In genomic region chr1:86492095-86493070, GRCm38 (mm10) we compare ENCODE assay signal across 8 mouse cellular contexts. TPM values are rescaled to one million over a fixed set of nuclear protein-coding genes. Genes with fewer than 3 reads are reported as not detected.
DNase-seq lines count a peak whose midpoint lies in the region; ATAC-seq and TF ChIP-seq lines count a peak whose summit lies in the region.

No protein-coding gene starts in this region.

- H3K9ac ChIP-seq in CH12.LX (ENCODE audit: insufficient read depth, low read depth) = peak overlapping the region; percentile 24
- 0 out of 2 replicates have a peak overlapping the region, but pooled peaks have one; percentile 1 for H3K9ac ChIP-seq in heart, postnatal 0 days (replicated peaks; ENCODE audit: low read depth, low read length)
- peak overlapping the region; percentile 46 for H3K9ac ChIP-seq in limb, embryonic 13.5 days
- H3K9ac ChIP-seq in midbrain, embryonic 13.5 days (replicated peaks) = no peak overlapping the region

- no peak overlapping the region for H3K4me3 ChIP-seq in CH12.LX (replicated peaks in 1 of 3; ENCODE audit: low read depth in 2 of 3, low read length in 2 of 3, poor library complexity in 1 of 3)
- no peak overlapping the region for H3K4me3 ChIP-seq in heart, postnatal 0 days (ENCODE audit: low read depth, low read length)
- H3K4me3 ChIP-seq in limb, embryonic 13.5 days = no peak overlapping the region
- no peak overlapping the region for H3K4me3 ChIP-seq in midbrain, embryonic 13.5 days (replicated peaks)

- peaks cover 30 to 67% of the 10 kb centered on the region in 2 experiments for H3K4me1 ChIP-seq in CH12.LX (ENCODE audit: control insufficient read depth in 1 of 2, insufficient read depth in 2 of 2)
- H3K4me1 ChIP-seq in heart, postnatal 0 days (ENCODE audit: control insufficient read depth, insufficient read depth) = peaks cover 29% of the 10 kb centered on the region
- H3K4me1 ChIP-seq in limb, embryonic 13.5 days = peaks cover 27% of the 10 kb centered on the region
- peaks cover 20% of the 10 kb centered on the region for H3K4me1 ChIP-seq in midbrain, embryonic 13.5 days (replicated peaks)

- TF ChIP-seq RAD21 in CH12.LX (IDR thresholded peaks at IDR 0.05; ENCODE audit: low read depth, low read length) = no peak

- dilution Hi-C loops in CH12.LX (cut with MboI; ENCODE audit: extremely low pct_ligation_motif_present, extremely low pct_unique_long_range_greater_than_20kb, low sequenced_read_pairs) = no loop called here

- intact Hi-C loops in left cerebral cortex, postnatal 25 days (cut with DNase I) = no loop called here

- no peaks in the 10 kb centered on the region for H3K9me3 ChIP-seq in CH12.LX (replicated peaks; ENCODE audit: low read length)
- no peaks in the 10 kb centered on the region for H3K9me3 ChIP-seq in heart, postnatal 0 days (replicated peaks; ENCODE audit: control insufficient read depth, low read length)
- no peaks in the 10 kb centered on the region for H3K9me3 ChIP-seq in limb, embryonic 13.5 days
- H3K9me3 ChIP-seq in midbrain, embryonic 13.5 days = no peaks in the 10 kb centered on the region

- no peaks in the 10 kb centered on the region for H3K36me3 ChIP-seq in CH12.LX (replicated peaks in 1 of 2; ENCODE audit: control insufficient read depth in 1 of 2, insufficient read depth in 1 of 2, low read length in 1 of 2)
- no peaks in the 10 kb centered on the region for H3K36me3 ChIP-seq in heart, postnatal 0 days (replicated peaks; ENCODE audit: control insufficient read depth, insufficient read depth, low read length)
- H3K36me3 ChIP-seq in limb, embryonic 13.5 days = no peaks in the 10 kb centered on the region
- no peaks in the 10 kb centered on the region for H3K36me3 ChIP-seq in midbrain, embryonic 13.5 days

- WGBS in heart, postnatal 0 days = 59% methylated on average over 9 of the region's 9 CpGs
- 74% methylated on average over 9 of the region's 9 CpGs for WGBS in limb, embryonic 13.5 days
- 71% methylated on average over 9 of the region's 9 CpGs for WGBS in midbrain, embryonic 13.5 days

- no peaks in the 10 kb centered on the region for H3K27me3 ChIP-seq in CH12.LX (replicated peaks)
- no peaks in the 10 kb centered on the region for H3K27me3 ChIP-seq in heart, postnatal 0 days (ENCODE audit: control insufficient read depth, insufficient read depth, low read length)
- no peaks in the 10 kb centered on the region for H3K27me3 ChIP-seq in limb, embryonic 13.5 days
- no peaks in the 10 kb centered on the region for H3K27me3 ChIP-seq in midbrain, embryonic 13.5 days

- TF ChIP-seq CTCF in CH12.LX (conservative IDR thresholded peaks at IDR 0.05 in 1 of 2, IDR thresholded peaks at IDR 0.05 in 1 of 2; ENCODE audit: low read depth in 2 of 2, low read length in 2 of 2) = no peak
- no peak for TF ChIP-seq CTCF in heart, postnatal 0 days (IDR thresholded peaks at IDR 0.05; ENCODE audit: low read depth)

- peak; percentile 62 for DNase-seq in CH12.LX (ENCODE audit: extremely low read depth)
- DNase-seq in Muller cell, postnatal 12 days (ENCODE audit: inconsistent ontology term) = peak; percentile 51
- DNase-seq in heart, postnatal 0 days (ENCODE audit: low spot score) = peak; percentile 37
- DNase-seq in left cerebral cortex, postnatal 25 days (ENCODE audit: low spot score in 2 of 2) = no peak
- DNase-seq in frontal cortex, postnatal 25 days (ENCODE audit: low spot score in 2 of 2) = no peak

- in situ Hi-C loops in CH12.LX (cut with MboI; ENCODE audit: low pct_ligation_motif_present, low pct_unique_long_range_greater_than_20kb, low sequenced_read_pairs) = loop anchor here (5.0 kb wide), 1 partner anchor 50 kb away; no protein-coding TSS in a partner anchor

- H3K27ac ChIP-seq in CH12.LX (ENCODE audit: insufficient read depth, low read depth) = peak overlapping the region; percentile 37
- H3K27ac ChIP-seq in heart, postnatal 0 days (ENCODE audit: low read depth) = peak overlapping the region; percentile 76
- H3K27ac ChIP-seq in limb, embryonic 13.5 days = peak overlapping the region; percentile 73
- peak overlapping the region; percentile 61; the same call in 1 of the 2 replicates for H3K27ac ChIP-seq in midbrain, embryonic 13.5 days

- H3K79me2 ChIP-seq in CH12.LX (replicated peaks; ENCODE audit: control insufficient read depth, extremely low read depth, insufficient read depth, poor library complexity, severe bottlenecking) = no peaks in the 10 kb centered on the region; the same call in 1 of the 2 replicates

- ATAC-seq in heart, postnatal 0 days (ENCODE audit: insufficient read depth, low read depth) = no peak
- ATAC-seq in limb, embryonic 13.5 days (ENCODE audit: low FRiP score, low read depth) = no peak
- no peak for ATAC-seq in midbrain, embryonic 13.5 days
- no peak for ATAC-seq in cerebellum, adult (ENCODE audit: insufficient number of reproducible peaks, low FRiP score, low TSS enrichment)

- TF ChIP-seq EP300 in CH12.LX (IDR thresholded peaks at IDR 0.05; ENCODE audit: low read length) = peak; percentile 58; the same call in 1 of the 2 replicates
- no peak for TF ChIP-seq EP300 in heart, postnatal 0 days (IDR thresholded peaks at IDR 0.05; ENCODE audit: low read depth)

- peak overlapping the region; percentile 7; the same call in 1 of the 2 replicates for H3K4me2 ChIP-seq in CH12.LX (ENCODE audit: insufficient read depth, low read depth, poor library complexity, severe bottlenecking)
- H3K4me2 ChIP-seq in heart, postnatal 0 days (ENCODE audit: low read depth, low read length) = no peak overlapping the region
- H3K4me2 ChIP-seq in limb, embryonic 13.5 days (replicated peaks) = 0 out of 2 replicates have a peak overlapping the region, but pooled peaks have one; percentile 3
- H3K4me2 ChIP-seq in midbrain, embryonic 13.5 days (replicated peaks) = no peak overlapping the region

- peak; percentile 58 for TF ChIP-seq POLR2A in CH12.LX (IDR thresholded peaks at IDR 0.05; ENCODE audit: low read depth, low read length)

TF ChIP-seq in CH12.LX, 34 proteins besides CTCF, POLR2A, EP300 and RAD21 (continues in another document):
- TF ChIP-seq ZC3H11A (IDR thresholded peaks at IDR 0.05; ENCODE audit: low read depth, low read length) = no peak
- no peak for TF ChIP-seq BHLHE40 (IDR thresholded peaks at IDR 0.05; ENCODE audit: low read depth, low read length)
- no peak for TF ChIP-seq IRF4 (IDR thresholded peaks at IDR 0.05; ENCODE audit: low read depth, low read length)
- TF ChIP-seq PAX5 (IDR thresholded peaks at IDR 0.05; ENCODE audit: low read length) = no peak
- TF ChIP-seq NELFE (IDR thresholded peaks at IDR 0.05; ENCODE audit: low read depth, low read length) = peak; percentile 27; the same call in 1 of the 2 replicates
- TF ChIP-seq MEF2A (IDR thresholded peaks at IDR 0.05; ENCODE audit: borderline replicate concordance, low read depth, low read length) = peak; percentile 52; the same call in 1 of the 2 replicates
- TF ChIP-seq TCF12 (IDR thresholded peaks at IDR 0.05; ENCODE audit: low read depth, low read length) = peak; percentile 73
- no peak for TF ChIP-seq UBTF (IDR thresholded peaks at IDR 0.05; ENCODE audit: low read depth, low read length)
- TF ChIP-seq HCFC1 (IDR thresholded peaks at IDR 0.05; ENCODE audit: low read depth, low read length) = peak; percentile 36; the same call in 1 of the 2 replicates
- TF ChIP-seq MAZ (IDR thresholded peaks at IDR 0.05; ENCODE audit: low read depth, low read length) = 0 out of 2 replicates have a peak, but pooled peaks have one; percentile 49
- TF ChIP-seq JUND (conservative IDR thresholded peaks at IDR 0.05; ENCODE audit: low read depth, low read length) = no peak
- TF ChIP-seq MYC (IDR thresholded peaks at IDR 0.05; ENCODE audit: low read depth, low read length) = no peak
- TF ChIP-seq TBP (conservative IDR thresholded peaks at IDR 0.05; ENCODE audit: low read depth, low read length) = 0 out of 2 replicates have a peak, but pooled peaks have one; percentile 33
- TF ChIP-seq SMC3 (IDR thresholded peaks at IDR 0.05; ENCODE audit: low read depth, low read length) = no peak
- no peak for TF ChIP-seq ZMIZ1 (IDR thresholded peaks at IDR 0.05; ENCODE audit: low read depth, low read length)
- no peak for TF ChIP-seq USF2 (conservative IDR thresholded peaks at IDR 0.05; ENCODE audit: low read depth, low read length)
- TF ChIP-seq CHD2 (IDR thresholded peaks at IDR 0.05; ENCODE audit: low read length) = 0 out of 2 replicates have a peak, but pooled peaks have one; percentile 37
- TF ChIP-seq ELF1 (IDR thresholded peaks at IDR 0.05; ENCODE audit: low read depth, low read length) = peak; percentile 67; the same call in 1 of the 2 replicates
- TF ChIP-seq RCOR1 (conservative IDR thresholded peaks at IDR 0.05; ENCODE audit: low read depth, low read length) = no peak
- TF ChIP-seq SIN3A (IDR thresholded peaks at IDR 0.05; ENCODE audit: low read length) = peak; percentile 80; the same call in 1 of the 2 replicates
- no peak for TF ChIP-seq KAT2A (IDR thresholded peaks at IDR 0.05; ENCODE audit: insufficient replicate concordance, low read length)
- no peak for TF ChIP-seq USF1 (IDR thresholded peaks at IDR 0.05; ENCODE audit: low read depth, low read length)
- TF ChIP-seq ZKSCAN1 (IDR thresholded peaks at IDR 0.05; ENCODE audit: borderline replicate concordance, low read depth, low read length) = no peak
- no peak for TF ChIP-seq MXI1 (IDR thresholded peaks at IDR 0.05; ENCODE audit: low read depth, low read length)
- no peak for TF ChIP-seq MAX (IDR thresholded peaks at IDR 0.05; ENCODE audit: low read length)
- TF ChIP-seq MAFK (IDR thresholded peaks at IDR 0.05; ENCODE audit: insufficient replicate concordance, low read length) = no peak
- TF ChIP-seq GABPA (IDR thresholded peaks at IDR 0.05; ENCODE audit: insufficient replicate concordance, low read depth, low read length) = no peak
- TF ChIP-seq ETS1 (conservative IDR thresholded peaks at IDR 0.05; ENCODE audit: low read depth, low read length) = no peak
- TF ChIP-seq ZNF384 (IDR thresholded peaks at IDR 0.05; ENCODE audit: low read depth, low read length) = no peak
- TF ChIP-seq POLR2AphosphoS2 (IDR thresholded peaks at IDR 0.05; ENCODE audit: low read depth, low read length) = no peak
- no peak for TF ChIP-seq NRF1 (IDR thresholded peaks at IDR 0.05; ENCODE audit: low read depth, low read length)

RNA-seq across cellular contexts. Expression of gene Ptma, which starts 34.1 kb away (rescaled TPM):
- total RNA-seq in CH12.LX (2012; rRNA removed) (2,835 and 3,525 TPM in 2 replicates), CH12.LX (2014; rRNA removed) (5,060 and 5,084 TPM in 2 replicates)
- 4,957 and 5,324 TPM in 2 replicates for polyA plus RNA-seq in CH12.LX (2012; ENCODE audit: insufficient read length, low read depth)
- 379 and 399 TPM in 2 replicates for total RNA-seq in heart, postnatal 0 days (2014; rRNA removed; ENCODE audit: low replicate concordance)
- polyA plus RNA-seq in heart, postnatal 0 days (2015; fragmentation: Nextera tagmentation; extraction: Ambion mirVana) = 597 and 614 TPM in 2 replicates
- 2,828 and 3,051 TPM in 2 replicates for polyA plus RNA-seq in limb, embryonic 13.5 days (2015; fragmentation: Nextera tagmentation; extraction: Ambion mirVana)
- polyA plus RNA-seq in midbrain, embryonic 13.5 days (2015; fragmentation: Nextera tagmentation; extraction: Ambion mirVana) = 2,381 and 2,469 TPM in 2 replicates
- 100 to 1,000 TPM; 359 to 366 TPM for total RNA-seq in left cerebral cortex, postnatal 25 days (2021)

Comparison
In these comparisons a context has a peak if more than half of its experiments do, and no peak if none do; other contexts are left out.
1. DNase-seq: peak in CH12.LX (single experiment), Muller cell, postnatal 12 days (single experiment) and heart, postnatal 0 days (single experiment); none in left cerebral cortex, postnatal 25 days (0 of 2) and frontal cortex, postnatal 25 days (0 of 2).
2. H3K4me2 ChIP-seq: peak in CH12.LX (single experiment) and limb, embryonic 13.5 days (single experiment); none in heart, postnatal 0 days (single experiment) and midbrain, embryonic 13.5 days (single experiment).
3. Peak in every context shown above with its lines, with median percentiles within 50 percentile points of each other: H3K27ac ChIP-seq.